Mouse (Mus musculus) thymus, postnatal 36 days (tissue): ENCODE measurements at regions not wholly inside any gene's neighbourhood (a gene's known extent, or its start where the extent isn't known, plus 50 kb on each side); places are given as distances from the start of the nearest gene placed in this dataset.

ENCODE experiments used
- DNase-seq, 2 experiments: peaks; one replicate each; pipeline ENCODE4 v3.0.0; 2022; ENCODE audit warnings: mixed read lengths in 2 of 2

- no peak for DNase-seq
Measured at GRCm38 (mm10) chr8:35877581-35877980, 112.0 kb downstream of the Gm19410 start.

DNA sequence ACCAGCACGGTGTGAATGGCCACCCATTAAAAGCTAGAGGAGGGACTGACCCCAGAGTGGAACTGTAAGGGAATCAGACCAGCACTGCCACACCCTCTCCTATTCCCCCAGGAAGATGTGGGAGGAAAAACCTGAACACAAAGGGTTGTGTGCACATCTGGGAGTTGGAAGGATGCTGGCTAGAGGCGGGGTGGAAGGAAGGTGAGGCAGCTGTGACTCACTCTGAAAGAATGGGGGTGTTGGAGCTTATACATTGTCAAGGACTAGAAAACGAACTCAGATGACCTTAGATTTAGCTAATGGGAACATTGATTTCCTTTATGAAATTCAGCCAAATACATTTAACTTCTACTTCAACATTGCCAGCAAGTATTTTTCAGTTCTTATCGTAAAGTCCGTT, 116.2 kb downstream of the Gm19410 start:
- no peak for DNase-seq

GRCm38 (mm10) chr8:35882638-35883455, 117.3 kb downstream of the Gm19410 start:
- DNase-seq, result no peak

GRCm38 (mm10) chr8:35883456-35883780, 117.8 kb downstream of the Gm19410 start:
- DNase-seq, result no peak

DNA sequence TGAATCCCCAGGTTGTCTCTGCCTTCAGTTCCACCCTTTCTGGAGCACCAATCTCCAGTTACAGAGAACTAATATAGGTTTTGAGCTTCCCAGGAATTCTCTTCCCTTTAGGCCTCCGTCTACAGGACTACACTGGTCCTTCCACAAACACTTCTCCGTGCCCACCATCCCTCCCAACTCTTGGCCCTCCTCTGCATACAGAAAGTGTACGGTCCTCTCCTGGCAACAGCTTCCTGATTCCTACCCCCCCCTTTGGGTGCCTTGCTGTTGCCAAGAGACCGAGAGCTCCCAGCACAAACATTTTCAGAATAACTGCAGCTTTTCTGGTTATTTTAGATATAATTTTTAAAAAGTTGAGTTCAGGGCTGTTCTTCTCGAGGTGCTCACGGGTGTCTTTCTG, 119.0 kb downstream of the Gm19410 start:
- no peak for DNase-seq

GRCm38 (mm10) chr8:35890083-35890482, 124.5 kb downstream of the Gm19410 start:
- no peak for DNase-seq

- no peak for DNase-seq
Measured at GRCm38 (mm10) chr8:35891769-35892168, 126.2 kb downstream of the Gm19410 start.

GRCm38 (mm10) chr8:35898493-35898892, 132.9 kb downstream of the Gm19410 start:
- DNase-seq, result no peak

- DNase-seq, result no peak
Measured at GRCm38 (mm10) chr8:35901490-35901889, 135.9 kb downstream of the Gm19410 start.

DNA sequence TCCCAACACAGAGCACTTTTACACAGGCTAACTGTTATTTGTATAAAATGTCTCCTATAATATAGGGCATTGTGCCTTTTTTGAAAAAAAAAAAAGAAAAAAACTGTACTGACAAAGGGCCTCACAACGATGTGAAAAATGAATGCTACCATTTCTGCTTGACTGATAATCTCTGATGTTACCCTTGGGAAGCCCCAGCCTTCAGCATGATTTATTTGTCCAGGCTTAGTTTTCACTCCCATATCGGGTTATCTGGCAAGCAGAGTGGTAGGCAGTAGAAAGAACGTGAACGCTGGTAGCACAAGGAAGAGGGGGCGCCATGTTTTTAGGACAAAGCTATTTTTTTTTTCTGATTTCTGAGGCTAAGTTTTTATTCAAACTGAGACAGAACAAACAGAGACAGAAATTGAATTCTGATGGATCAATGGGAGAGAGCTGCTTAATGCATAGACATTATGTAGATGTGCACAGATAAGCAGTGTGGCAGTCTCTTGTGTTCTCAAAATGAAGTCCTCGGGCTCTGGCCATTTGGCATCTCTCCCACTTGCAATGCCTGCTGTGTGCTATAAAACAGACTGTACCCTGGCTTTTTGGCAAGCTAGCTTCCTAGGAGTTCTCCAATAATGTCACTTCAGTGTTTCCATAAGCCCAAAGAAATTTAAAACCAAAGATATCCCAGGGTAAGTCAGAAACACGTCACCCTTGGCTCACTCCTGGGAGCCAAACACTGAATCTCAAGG, 139.3 kb downstream of the Gm19410 start:
- DNase-seq, result no peak

DNA sequence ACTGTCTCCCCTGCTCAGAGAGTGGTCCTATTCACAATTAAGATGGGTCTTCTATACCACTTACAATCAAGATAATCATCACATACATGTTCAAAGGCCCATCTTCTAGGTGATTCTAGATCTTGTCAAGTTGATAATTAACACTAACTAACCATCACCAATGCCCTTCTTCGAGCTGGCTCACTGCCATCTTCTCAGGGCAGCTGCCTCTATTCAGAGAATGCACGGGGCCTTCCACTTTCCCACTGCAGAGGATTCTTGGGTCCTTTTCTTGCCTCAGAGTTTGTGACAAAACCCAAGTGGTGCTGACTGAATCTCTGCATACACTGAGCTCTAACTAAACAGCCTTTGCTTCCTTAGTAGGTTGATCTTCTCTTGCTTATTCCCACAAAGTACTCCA, 142.4 kb downstream of the Gm19410 start:
- no peak for DNase-seq

DNA sequence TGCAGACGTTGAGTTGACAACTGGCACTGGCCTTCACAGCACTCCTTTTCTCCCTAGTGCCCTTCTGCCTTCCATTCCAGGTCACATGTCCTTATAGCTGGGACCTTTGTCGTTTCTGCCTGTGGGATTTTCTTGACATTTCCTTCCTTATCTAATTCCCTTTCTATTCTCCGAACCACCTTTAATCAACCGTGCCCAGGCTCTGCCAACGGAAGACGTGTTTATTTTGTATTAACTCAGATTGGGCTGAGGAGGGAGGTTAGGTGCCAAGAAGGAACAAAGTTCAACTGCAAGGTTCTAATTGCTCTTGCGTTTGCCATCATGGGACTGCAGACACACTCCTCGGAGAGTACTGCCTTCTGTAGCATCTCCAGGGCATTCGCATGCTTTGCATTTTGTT, 146.7 kb downstream of the Gm19410 start:
- no peak for DNase-seq

DNA sequence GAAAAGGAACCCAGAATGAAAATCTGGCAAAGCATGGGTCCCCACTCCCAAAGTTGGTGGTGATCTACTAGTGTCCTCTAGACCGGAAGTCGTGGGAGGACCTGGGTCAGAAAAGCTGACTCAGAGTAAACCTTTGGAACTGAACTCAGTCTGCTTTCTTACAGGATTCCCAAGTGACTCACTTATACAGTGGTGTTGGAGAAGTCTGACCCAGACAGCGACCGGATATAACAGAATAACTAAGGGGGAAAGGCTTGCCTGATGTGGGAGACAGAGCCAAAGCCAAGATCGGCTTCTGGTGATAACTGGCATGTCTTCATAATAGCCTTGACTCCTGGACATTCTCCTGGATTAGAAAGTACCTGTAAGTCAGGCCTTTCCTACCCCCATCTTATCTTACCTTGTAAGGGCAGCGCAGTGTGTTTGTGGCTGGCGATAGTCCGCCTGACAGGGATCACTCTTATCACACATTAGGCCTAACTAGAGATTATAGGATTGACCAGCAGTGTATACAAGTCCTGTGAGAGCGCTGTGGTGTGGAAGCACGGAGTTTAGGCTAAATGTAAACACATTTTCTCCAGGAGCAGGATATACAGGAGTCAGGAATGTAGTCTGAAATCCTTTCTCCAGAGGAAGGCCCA, 150.4 kb downstream of the Gm19410 start:
- no peak for DNase-seq

- DNase-seq, result no peak
Measured at GRCm38 (mm10) chr8:35917573-35917972, 152.0 kb downstream of the Gm19410 start.

DNA sequence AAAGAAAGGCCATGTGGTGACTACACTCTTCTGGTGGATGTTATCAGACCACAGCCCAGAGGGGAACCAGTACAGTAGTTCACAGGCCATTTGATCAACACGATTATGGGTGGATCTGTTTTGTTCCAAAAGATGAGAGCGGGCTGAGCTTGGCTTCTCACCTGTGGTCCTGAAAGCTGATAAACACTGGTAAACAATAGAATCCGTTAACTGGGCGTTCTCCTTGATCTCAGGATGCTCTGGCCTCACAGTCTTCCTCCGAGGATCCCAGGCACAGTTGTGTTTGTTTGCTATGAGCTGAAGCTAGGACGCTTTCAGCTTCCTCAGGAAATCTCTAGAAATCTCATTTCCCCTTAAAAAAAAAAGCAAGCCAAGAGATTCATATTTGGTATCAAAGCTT, 153.9 kb downstream of the Gm19410 start:
- no peak for DNase-seq

DNA sequence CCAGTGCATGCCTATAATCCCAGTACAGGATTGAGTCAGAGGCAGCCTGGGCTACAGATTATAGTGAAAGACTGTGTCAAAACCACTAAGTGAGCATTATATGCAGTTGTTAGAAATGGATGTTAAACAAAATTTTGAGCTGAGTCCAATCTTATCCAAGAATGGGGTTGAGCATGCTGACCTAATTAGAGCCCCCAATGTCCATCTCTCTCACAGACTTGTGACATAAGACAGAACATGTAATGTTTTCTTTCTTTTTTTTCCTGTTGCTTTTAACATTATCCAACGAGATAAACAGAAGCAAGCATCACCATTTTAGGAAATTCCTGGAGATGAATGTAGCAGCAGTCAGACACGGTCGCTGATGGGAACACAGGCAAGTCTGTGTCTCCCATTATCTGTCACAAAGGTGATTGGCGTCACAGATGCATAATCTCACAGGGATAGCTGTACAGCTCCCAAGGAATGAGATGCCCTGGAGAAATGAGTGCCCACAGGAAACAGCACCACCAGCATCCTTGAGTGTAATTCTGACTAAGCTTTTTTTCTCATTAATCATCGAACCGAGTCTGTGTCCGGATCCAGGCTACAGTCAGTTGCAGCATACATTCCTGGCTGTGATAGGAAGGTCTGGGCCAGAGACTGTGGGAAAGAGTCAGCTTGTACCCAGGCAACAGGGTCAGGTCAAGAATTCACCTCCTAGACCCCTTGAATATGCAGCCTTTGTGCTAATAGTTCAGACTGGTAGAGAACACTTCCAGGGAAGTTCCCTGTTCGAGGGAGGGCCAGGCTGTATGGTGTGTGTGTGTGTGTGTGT, 154.5 kb downstream of the Gm19410 start:
- no peak for DNase-seq

- DNase-seq, result no peak
Measured at GRCm38 (mm10) chr8:35924026-35924425, 158.4 kb downstream of the Gm19410 start.

- no peak for DNase-seq
Measured at GRCm38 (mm10) chr8:35927408-35927871, 161.8 kb downstream of the Gm19410 start.

DNA sequence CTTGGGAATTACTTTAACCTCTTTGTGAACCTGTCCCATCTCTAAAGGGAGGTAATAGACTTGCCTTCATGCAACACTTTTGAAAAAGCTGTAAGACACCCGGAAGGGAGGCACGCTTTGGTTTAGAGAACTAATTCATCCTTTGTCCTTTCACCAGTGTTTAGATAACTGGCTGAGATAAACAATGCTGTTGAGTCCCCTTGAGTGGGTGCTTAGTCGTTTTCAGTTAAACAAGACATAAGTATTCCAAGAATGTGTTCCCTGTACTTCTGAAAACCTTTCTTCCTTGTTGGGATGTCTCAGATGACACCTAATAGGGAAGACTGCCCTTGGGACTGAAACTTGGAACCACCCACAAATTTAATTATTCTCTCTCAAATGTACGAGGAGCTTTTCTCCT, 164.7 kb downstream of the Gm19410 start:
- no peak for DNase-seq

- DNase-seq, result no peak
Measured at GRCm38 (mm10) chr8:35933186-35934114, 167.9 kb downstream of the Gm19410 start.

DNA sequence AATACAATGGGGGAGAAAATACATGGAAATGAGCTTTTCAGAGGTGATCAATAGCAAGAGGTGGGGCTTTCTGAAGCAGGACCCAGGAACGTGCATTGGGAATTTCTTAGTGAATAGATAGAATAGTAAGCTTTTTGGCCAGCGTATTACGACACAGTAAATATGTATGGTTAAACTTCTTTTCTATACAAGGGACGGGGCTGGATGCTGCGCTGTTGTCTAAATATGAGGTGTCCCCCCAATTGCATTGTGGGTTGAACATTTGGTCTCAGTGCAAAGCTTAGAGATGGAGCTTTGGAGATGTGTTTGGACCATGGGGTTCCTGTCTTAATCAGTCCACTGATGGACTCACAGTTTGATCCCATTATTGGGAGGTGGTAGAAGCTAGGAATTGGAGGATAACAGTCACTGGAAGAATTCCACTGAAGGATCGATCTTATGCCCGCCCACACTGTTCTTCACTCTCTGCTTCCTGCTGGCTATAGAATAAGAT, 168.6 kb downstream of the Gm19410 start:
- no peak for DNase-seq

DNA sequence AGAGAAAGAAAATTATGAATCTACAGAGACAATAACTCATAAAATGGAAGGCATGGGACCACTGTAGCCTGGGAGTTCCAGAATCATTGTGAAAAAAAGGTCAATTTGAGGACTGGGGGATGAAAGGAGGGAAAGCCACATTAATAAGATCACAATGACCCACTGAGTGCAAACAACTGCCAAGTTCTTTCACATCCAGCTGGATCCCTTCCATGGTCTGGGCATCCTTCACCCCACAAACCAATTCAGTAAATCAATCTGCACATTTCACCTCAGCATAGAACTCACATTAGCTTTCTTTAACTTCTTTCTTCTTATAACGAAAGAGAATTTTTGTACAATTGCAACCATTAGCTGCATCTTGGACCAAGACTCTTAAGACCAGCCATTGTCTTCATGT, 169.4 kb downstream of the Gm19410 start:
- DNase-seq, result no peak
